Mouse (Mus musculus) heart, embryonic 11.5 days (tissue): ENCODE results near the gene B4galt4. TPM values are rescaled to one million over a fixed set of nuclear protein-coding genes. Genes with fewer than 3 reads are reported as not detected.
"Not testable (repeated sequence)": the region's sequence is repeated elsewhere in the genome, so short reads cannot be mapped to it uniquely, and the experiment has no call there.

Experiments used
- ATAC-seq: fragments of 200-750 bp; cut with Nextera tagmentation; replicated peaks from 2 replicates; pipeline ENCODE4 v1.8.0; 2017; ENCODE audit warnings: moderate library complexity; ENCODE audit not compliant: insufficient number of reproducible peaks, low FRiP score, low TSS enrichment
- H3K27ac ChIP-seq: fragments of 300-500 bp; sonication (generic); 2 replicates; pipeline ENCODE4 v1.5.1; 2014; ENCODE audit warnings: mild to moderate bottlenecking, low read depth, low read length
- H3K27me3 ChIP-seq: fragments of 300-500 bp; sonication (generic); 2 replicates; pipeline ENCODE4 v1.6.1; 2014; ENCODE audit warnings: mild to moderate bottlenecking, low read length, mixed read lengths; ENCODE audit not compliant: control insufficient read depth, insufficient read depth
- H3K36me3 ChIP-seq: fragments of 300-500 bp; sonication (generic); 2 replicates; pipeline ENCODE4 v1.6.1; 2014; ENCODE audit warnings: mild to moderate bottlenecking, low read length, moderate library complexity, mixed read lengths; ENCODE audit not compliant: control insufficient read depth, insufficient read depth
- H3K4me1 ChIP-seq: fragments of 300-500 bp; sonication (generic); 2 replicates; pipeline ENCODE4 v1.6.1; 2014; ENCODE audit warnings: low read length; ENCODE audit not compliant: control insufficient read depth, insufficient read depth
- H3K4me2 ChIP-seq: fragments of 300-500 bp; sonication (generic); 2 replicates; pipeline ENCODE4 v1.6.1; 2014; ENCODE audit warnings: mild to moderate bottlenecking, moderate library complexity
- H3K4me3 ChIP-seq: fragments of 300-500 bp; sonication (generic); 2 replicates; pipeline ENCODE4 v1.5.1; 2014; ENCODE audit warnings: low read depth, low read length
- H3K9ac ChIP-seq: fragments of 300-500 bp; sonication (generic); 2 replicates; pipeline ENCODE4 v1.6.1; 2014; ENCODE audit warnings: mild to moderate bottlenecking, low read depth, low read length, moderate library complexity
- H3K9me3 ChIP-seq: fragments of 300-500 bp; sonication (generic); replicated peaks from 2 replicates; pipeline ENCODE4 v1.6.1; 2016; ENCODE audit warnings: low read length; ENCODE audit not compliant: control insufficient read depth
- WGBS: fragments of 180-500 bp; shearing (Covaris S2); extraction: QIAGEN DNeasy Blood & Tissue Kit; methylation state at CpG from one replicate; pipeline ENCODE4 v1.1.7; 2014; ENCODE audit not compliant: insufficient replicate concordance; 5-methylcytosine and 5-hydroxymethylcytosine counted together
- polyA plus RNA-seq: library from polyadenylated mRNA; unstranded; fragments of >200 nt; fragmentation: Nextera tagmentation; extraction: Ambion mirVana; gene quantifications from 2 replicates; pipeline ENCODE4 v1.2.1, GENCODE M21; 2014

B4galt4 gene
- polyA plus RNA-seq, 1 experiment from 2014 or later, result 31.0 TPM

DNA sequence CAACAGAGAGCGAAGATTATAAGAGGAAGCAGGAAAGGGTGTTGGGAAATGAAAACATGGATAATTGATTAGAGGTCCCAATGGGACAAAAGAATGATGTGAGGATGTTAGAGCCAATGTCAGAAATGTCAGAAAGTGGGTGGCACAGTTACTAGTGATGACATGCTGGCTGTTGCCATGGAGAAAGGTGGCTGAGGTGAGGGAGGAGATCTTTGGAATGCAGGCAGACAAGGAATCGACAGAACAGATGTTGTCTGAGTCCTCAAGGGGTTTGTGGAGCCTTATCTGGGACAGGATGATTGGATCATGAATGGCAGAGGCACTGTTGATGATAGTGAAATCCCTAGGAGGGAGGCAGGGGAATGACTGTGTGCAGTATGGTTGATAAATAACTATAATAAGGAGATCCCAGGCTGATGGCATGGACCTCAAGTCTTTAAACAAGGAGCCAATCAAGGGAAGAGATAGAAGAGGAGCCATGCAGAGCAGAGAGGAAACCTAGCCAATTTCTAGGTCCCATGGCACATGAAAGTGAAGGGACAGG, 40.5 kb downstream of the B4galt4 start:
- H3K4me1 ChIP-seq, result 0 out of 2 replicates have a peak, but pooled peaks cover 4% of the 10 kb centered on the region
- H3K36me3 ChIP-seq, result no peaks in the 10 kb centered on the region
- H3K4me3 ChIP-seq, result no peak overlapping the region
- H3K9me3 ChIP-seq, result no peaks in the 10 kb centered on the region
- 38% methylated on average over 2 of the region's 2 CpGs for WGBS
- H3K9ac ChIP-seq, result no peak overlapping the region
- no peaks in the 10 kb centered on the region for H3K27me3 ChIP-seq
- H3K4me2 ChIP-seq, result no peak overlapping the region
- no peak for ATAC-seq
- no peak overlapping the region for H3K27ac ChIP-seq

- Histone ChIP-seq H3K27me3 (no peaks in the 10 kb centered on the region), H3K4me2 (no peak overlapping the region), H3K4me1 (0 out of 2 replicates have a peak, but pooled peaks cover 4% of the 10 kb centered on the region), H3K4me3 (no peak overlapping the region), H3K9me3 (no peaks in the 10 kb centered on the region), H3K27ac (no peak overlapping the region), H3K9ac (no peak overlapping the region), H3K36me3 (no peaks in the 10 kb centered on the region)
- ATAC-seq, result no peak
- 64% methylated on average over 7 of the region's 7 CpGs for WGBS
Measured at GRCm38 (mm10) chr16:38785301-38785700, 43.2 kb downstream of the B4galt4 start.

DNA sequence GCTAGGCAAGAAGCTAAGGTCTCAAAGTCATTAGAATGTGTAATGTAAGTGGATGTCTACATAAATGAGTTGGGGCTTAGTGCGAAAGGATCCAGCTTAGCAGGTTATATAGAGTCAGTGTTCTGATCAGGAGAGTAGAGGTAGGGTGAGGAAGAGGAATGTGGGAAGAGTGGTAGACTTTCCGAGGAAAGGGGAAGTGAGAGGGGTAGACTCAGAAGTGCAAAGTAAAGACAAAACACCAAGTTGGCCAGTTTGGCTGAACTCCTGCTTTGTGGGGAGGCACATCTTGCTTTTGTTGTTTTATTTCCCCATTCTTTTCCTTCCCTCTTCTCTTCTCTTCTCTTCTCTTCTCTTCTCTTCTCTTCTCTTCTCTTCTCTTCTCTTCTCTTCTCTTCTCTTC, 47.0 kb downstream of the B4galt4 start:
- ATAC-seq, result no peak
- no peaks in the 10 kb centered on the region for H3K9me3 ChIP-seq
- 85% methylated on average over 2 of the region's 2 CpGs for WGBS
- H3K27ac ChIP-seq, result no peak overlapping the region
- H3K27me3 ChIP-seq, result no peaks in the 10 kb centered on the region
- H3K9ac ChIP-seq, result no peak overlapping the region
- no peak overlapping the region for H3K4me2 ChIP-seq
- no peaks in the 10 kb centered on the region for H3K36me3 ChIP-seq
- H3K4me3 ChIP-seq, result no peak overlapping the region
- peaks cover 16% of the 10 kb centered on the region for H3K4me1 ChIP-seq

- WGBS, result 78% methylated on average over 3 of the region's 3 CpGs
- Histone ChIP-seq H3K9me3 (no peaks in the 10 kb centered on the region), H3K27ac (no peak overlapping the region), H3K4me3 (no peak overlapping the region), H3K4me1 (peaks cover 16% of the 10 kb centered on the region), H3K36me3 (no peaks in the 10 kb centered on the region), H3K9ac (no peak overlapping the region), H3K27me3 (no peaks in the 10 kb centered on the region), H3K4me2 (no peak overlapping the region)
- ATAC-seq, result no peak
Measured at GRCm38 (mm10) chr16:38789966-38790365, 47.9 kb downstream of the B4galt4 start.

DNA sequence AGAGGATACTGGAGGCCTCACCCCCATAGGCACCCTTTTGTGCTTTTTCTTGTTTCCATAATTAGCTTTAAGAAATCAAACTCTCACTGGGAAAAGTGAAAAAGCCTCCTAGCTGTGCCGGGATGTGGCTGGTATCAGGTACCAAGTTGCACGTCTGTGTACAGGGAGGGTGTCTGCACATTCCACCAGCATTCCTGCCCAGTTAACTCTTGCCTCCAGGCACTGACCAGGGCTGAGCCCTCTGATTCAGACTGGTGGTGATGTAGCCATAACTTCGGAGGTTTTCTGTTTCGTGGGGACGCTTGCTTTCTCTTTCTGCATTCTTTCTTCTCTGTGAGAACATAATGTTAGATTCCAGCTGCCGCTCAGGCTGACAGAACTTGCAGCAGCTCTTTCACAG, 51.1 kb downstream of the B4galt4 start:
- no peak for ATAC-seq
- WGBS, result 40% methylated on average over 6 of the region's 6 CpGs
- no peaks in the 10 kb centered on the region for H3K36me3 ChIP-seq
- 0 out of 2 replicates have a peak overlapping the region, but pooled peaks have one; percentile 5 for H3K4me3 ChIP-seq
- no peaks in the 10 kb centered on the region for H3K9me3 ChIP-seq
- H3K4me2 ChIP-seq, result peak overlapping the region; percentile 52
- H3K27ac ChIP-seq, result peak overlapping the region; percentile 64; the same call in 1 of the 2 replicates
- H3K9ac ChIP-seq, result 0 out of 2 replicates have a peak overlapping the region, but pooled peaks have one; percentile 39
- H3K27me3 ChIP-seq, result no peaks in the 10 kb centered on the region
- peaks cover 12% of the 10 kb centered on the region for H3K4me1 ChIP-seq

DNA sequence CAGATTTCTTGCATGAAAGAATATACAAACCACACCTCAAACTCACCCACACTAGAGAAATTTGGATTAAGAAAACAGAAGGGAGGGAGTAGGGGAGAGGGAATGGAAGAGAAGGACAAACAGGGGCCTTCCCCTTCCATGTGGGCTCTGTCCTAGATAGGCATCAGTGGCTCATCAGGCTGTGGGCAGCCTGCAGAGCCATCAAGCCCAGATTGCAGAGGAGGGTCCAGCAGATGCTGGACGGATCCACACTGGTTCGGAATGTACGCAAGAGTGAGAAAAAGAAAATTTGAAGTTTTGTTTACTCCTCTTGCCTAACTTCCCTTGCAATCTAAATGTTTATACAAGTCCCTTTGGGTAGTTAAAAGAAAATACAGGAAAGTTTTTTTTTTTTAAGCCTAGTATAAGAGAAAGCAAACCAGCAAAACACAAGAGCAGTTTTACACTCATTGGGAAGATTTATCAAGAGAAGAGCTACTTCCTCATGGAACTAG, 56.9 kb downstream of the B4galt4 start:
- H3K27ac ChIP-seq, result no peak overlapping the region

DNA sequence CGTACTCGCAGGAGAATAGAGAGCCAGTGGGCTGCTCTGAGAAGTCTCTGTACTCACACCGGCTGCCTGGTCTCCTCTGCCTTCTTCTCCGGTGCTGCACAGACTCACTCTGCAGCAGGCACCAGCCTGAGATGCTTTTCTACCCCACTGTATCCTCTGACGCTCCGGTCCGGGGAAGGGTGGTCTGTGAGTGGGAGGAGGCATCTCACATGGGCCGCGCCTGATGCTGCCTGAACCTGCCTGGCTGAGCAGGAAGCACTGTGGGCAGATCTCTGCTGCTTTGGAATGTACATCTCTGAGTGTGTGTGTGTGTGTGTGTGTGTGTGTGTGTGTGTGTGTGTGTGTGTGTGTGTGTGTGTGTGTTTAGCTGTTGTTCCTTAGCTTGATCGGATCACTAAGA, 58.0 kb downstream of the B4galt4 start, which contains the start of gene Upk1b:
Gene Upk1b (minus strand): TSS at position 238 of the 400 bp plus-strand sequence.
- H3K9ac ChIP-seq, result no peak within 1 kb of the TSS
- H3K4me2 ChIP-seq, result peak within 1 kb of the TSS; percentile 40
- no peaks in the 10 kb centered on the region for H3K9me3 ChIP-seq
- H3K4me3 ChIP-seq, result 0 out of 2 replicates have a peak within 1 kb of the TSS, but pooled peaks have one; percentile 3
- H3K36me3 ChIP-seq, result no peaks in the 10 kb centered on the region
- H3K4me1 ChIP-seq, result no peaks in the 10 kb centered on the region
- no peaks in the 10 kb centered on the region for H3K27me3 ChIP-seq
- peak; percentile 77; the same call in 1 of the 2 replicates for ATAC-seq
- H3K27ac ChIP-seq, result no peak within 1 kb of the TSS
- 24% methylated on average over 10 of the region's 10 CpGs for WGBS

More for the DNA sequence above, 56.9 kb downstream of the B4galt4 start:
- Histone ChIP-seq H3K36me3 (no peaks in the 10 kb centered on the region), H3K9me3 (no peaks in the 10 kb centered on the region), H3K4me1 (no peaks in the 10 kb centered on the region), H3K4me2 (no peak overlapping the region), H3K27me3 (no peaks in the 10 kb centered on the region), H3K9ac (no peak overlapping the region), H3K4me3 (no peak overlapping the region)
- no peak for ATAC-seq
- WGBS, result 50% methylated on average over 3 of the region's 3 CpGs

GRCm38 (mm10) chr16:38807796-38808195, 65.7 kb downstream of the B4galt4 start:
- not testable (repeated sequence) for H3K9ac ChIP-seq, H3K27me3 ChIP-seq, H3K9me3 ChIP-seq, ATAC-seq, H3K36me3 ChIP-seq, H3K4me3 ChIP-seq, H3K4me2 ChIP-seq, H3K4me1 ChIP-seq, H3K27ac ChIP-seq
- 82% methylated on average over 5 of the region's 5 CpGs for WGBS

GRCm38 (mm10) chr16:38810196-38810595, 68.1 kb downstream of the B4galt4 start:
- Histone ChIP-seq H3K4me2 (no peak overlapping the region), H3K9me3 (no peaks in the 10 kb centered on the region), H3K9ac (no peak overlapping the region), H3K27ac (no peak overlapping the region), H3K27me3 (no peaks in the 10 kb centered on the region), H3K4me3 (no peak overlapping the region), H3K4me1 (peaks cover 3% of the 10 kb centered on the region; the same call in 1 of the 2 replicates), H3K36me3 (no peaks in the 10 kb centered on the region)
- 57% methylated on average over 5 of the region's 5 CpGs for WGBS
- ATAC-seq, result no peak
